Mouse (Mus musculus) cerebellum, postnatal 10 days (tissue): ENCODE results near the gene Cnr2.

ENCODE experiments used
- DNase-seq, 2 experiments: peaks; one replicate each; pipeline ENCODE4 v3.0.0; 2021; ENCODE audit warnings: mixed read lengths in 2 of 2

Cnr2 gene

DNA sequence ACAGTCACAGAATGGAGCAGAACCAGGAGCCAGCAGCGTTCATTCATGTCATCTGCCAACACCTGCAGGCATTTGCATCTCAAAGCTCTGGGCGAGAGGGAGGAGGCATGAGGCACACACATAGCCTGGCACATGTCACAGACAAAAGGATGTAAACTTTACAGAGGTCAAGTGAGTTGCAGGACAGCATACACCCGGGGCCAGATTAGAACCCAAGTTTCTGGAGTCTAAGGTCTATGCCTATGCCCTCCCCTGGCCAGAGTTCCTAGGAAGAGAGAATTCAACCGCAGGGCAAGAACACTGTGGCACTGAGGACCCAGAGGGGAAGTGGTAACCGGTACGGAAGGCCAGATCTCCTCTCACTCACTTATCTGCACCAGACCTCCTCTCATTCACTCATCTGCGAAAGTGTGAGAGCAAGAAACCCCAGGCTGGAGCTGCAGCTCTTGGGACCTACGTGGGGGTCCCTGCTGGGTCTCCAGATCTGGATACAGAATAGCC is at the start of gene Cnr2:
TSS of gene Cnr2 (plus strand) at position 324 of the 501 bp plus-strand sequence.
- no peak for DNase-seq

DNA sequence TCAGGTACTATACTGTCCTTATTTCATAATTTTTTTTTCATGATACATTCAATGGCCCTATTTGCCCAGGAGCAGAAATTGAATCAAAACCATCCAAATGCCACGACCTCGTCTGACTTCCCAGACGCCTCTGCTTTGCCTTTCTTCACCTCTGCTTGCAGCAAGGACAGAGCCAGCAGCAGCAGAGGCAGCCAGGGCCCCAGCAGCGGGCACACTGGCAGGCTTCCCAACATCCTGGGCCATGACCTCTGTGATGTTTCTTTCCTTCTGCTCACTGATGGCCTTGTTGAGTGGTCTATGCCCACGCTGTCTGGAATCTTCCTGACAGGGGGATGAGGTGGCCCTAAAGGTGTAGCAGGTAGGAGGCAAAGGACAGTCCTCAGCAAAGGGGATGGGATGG is 47.6 kb upstream of the Cnr2 start:
- peak in 1 of 2 experiments; percentile 39 for DNase-seq

DNA sequence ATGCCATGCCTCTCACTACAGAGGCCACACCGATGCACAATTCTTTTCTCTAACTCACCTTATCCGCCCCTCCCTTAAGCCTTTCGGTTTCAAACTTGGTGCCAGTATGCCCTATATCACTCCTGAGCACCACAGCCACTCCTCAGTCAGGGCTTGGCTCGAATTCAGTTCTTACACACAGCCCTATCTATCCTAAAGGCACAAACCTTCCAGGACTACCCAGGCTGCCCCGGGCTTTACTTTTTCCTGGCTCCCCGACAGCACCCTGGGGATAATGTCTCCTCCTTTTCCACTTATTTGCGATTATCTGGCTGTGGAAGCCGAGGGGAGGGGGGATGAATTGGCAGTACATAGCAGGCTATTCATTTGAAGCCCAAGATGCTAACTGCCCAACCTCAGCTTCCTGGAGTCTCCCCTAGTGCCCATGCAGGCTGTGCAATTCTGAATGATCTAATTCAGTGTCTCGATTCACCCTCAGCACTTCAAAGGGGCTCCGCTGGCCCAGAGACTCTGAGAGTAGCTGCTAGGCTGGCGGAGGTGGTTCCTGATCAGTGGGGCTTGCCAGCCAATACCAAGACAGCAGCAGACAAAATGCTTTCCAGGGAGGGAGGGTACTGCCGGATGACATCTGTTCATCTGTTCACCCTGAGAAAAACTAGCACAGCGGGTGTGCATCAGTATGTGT is 44.6 kb upstream of the Cnr2 start:
- DNase-seq: peak; percentile 81 to 84

DNA sequence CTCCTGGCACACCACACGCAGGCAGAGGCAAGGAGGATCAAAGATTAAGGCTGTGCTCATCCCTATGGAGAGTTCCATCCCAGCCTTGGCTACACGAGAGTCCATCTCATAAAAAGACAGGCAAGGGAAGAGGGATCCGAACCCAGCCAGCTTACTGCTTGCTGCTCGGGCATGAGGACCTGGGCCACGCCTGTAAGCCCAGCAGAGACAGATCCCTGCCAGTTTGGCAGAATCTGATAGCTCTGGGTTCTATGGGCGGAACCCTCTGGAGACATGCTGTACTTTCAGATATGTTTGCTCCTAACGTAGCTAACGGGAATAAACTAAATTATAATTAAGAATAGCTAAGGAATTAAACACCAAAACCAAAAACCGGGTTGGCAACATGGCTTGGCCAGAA is 43.3 kb upstream of the Cnr2 start:
- DNase-seq: no peak

GRCm38 (mm10) chr4:135853987-135854546 is 41.1 kb upstream of the Cnr2 start:
- no peak for DNase-seq

DNA sequence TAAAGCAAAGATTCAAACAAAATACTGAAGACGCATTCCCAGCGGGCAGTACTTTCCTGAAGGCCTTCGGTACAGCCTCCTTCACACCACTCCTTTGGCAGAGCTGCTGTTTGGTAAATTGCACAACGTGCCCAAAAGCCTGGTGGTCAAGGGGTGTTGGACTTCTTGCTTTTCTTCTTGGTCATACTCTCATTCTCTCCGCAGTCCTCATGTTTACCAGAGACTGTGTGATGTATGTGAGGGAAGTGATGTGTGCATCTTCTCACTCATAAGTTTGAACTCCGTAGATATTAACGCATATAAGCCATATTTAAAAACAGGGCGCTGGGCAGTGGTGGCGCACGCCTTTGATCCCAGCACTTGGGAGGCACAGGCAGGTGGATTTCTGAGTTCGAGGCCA is 40.6 kb upstream of the Cnr2 start:
- DNase-seq: no peak

DNA sequence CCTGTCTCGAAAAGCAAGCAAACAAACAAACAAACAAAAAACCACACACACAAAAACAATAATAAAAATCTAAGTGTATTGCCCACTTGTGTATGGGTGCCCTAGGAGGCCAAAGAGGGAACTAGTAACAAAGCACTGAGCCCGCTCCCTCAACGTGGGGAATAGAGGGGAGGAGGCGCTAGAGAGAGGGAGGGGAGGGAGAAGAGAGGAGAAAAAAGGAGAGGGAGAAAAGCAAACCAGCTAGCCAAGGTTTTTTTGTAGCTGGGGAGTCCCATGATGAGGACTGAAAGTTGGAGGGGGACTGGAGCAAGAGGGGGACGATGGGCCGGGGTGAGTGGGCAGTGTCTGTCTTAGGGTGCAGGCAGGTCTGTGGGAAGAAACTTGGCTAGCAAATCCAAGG is 40.1 kb upstream of the Cnr2 start:
- DNase-seq: peak; percentile 39 to 47

GRCm38 (mm10) chr4:135855536-135856222 is 39.5 kb upstream of the Cnr2 start, which contains the start of gene Srsf10:
Gene Srsf10 (plus strand): TSS chr4:135855747.
- DNase-seq: peak; percentile 98 to 99

DNA sequence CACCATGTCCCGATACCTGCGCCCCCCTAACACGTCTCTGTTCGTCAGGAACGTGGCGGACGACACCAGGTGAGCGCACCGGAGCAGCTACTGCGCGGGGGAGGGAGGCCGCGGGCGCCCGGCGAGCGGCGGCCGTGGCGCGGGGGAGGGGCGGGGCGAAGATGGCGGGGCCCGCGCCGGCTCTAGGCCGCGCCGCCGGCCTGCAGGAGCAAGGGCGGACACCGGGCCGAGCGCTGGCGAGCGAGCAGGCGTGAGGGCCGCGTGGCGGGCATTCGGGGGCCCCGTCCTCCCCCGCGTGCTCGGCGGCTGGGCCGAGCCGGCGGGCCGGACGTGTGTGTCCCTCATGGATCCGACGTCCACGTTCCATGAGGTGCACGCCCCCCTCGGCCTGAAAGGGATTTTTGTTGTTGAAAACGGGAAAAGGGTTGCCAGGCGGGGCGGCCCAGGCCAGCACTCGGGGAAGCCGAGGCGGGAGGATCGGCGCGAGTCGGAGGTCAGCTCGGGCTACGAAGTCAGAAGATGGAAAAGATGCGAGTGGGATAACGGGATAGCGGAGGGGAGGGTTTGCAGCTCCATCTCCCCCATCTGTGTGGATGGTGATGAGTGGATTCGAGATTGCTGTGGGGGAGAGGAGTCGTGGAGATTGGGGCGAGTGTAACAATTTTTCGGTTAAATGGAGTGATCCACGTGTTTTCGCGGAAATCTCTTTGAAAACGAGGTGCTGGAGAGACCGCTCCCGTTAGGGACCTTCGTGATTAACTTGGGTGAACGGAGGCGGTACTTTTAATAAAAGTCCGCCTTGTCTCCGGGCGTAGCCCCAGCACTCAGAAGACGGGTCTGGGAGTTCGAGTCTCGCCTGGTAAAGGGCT is 38.7 kb upstream of the Cnr2 start:
- peak; percentile 81 for DNase-seq

GRCm38 (mm10) chr4:135857597-135858186 is 37.5 kb upstream of the Cnr2 start:
- DNase-seq: no peak

GRCm38 (mm10) chr4:135868996-135869395 is 26.2 kb upstream of the Cnr2 start:
- DNase-seq: no peak

DNA sequence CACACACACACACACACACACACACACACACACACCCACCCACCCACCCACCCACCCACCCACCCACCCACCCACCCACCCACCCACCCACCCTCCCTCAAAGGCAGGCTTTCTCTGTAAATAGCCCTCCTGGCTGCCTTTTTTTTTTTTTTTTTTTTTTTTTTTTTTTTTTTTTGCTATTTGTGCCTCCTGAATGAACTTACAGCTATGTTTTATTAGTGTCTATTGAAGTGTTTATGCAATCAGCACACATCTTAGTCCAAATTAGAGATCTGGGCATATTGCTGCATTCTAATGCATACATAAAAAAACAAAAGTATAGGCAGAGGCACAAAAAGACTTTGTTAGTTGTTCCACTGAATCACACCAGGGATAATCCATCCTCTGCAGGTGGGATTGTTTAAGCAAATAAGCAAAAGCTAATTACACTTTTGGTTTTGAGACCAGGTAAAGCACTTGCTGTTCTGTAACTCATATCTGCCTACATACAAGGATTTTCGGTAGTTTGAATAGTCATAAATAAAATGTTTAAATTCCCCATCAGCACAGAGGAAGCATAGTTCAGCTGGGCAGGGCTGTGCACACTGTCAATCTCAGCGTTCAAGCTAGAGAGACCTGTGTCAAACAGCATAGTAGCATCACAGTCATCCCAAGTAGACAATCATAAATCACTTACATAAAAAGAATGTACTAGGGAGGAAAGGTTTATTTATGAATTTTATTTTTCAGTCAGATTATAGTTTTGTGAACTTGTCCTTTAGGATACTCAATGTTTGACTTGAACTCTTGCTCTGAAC is 24.8 kb upstream of the Cnr2 start:
- DNase-seq: no peak

DNA sequence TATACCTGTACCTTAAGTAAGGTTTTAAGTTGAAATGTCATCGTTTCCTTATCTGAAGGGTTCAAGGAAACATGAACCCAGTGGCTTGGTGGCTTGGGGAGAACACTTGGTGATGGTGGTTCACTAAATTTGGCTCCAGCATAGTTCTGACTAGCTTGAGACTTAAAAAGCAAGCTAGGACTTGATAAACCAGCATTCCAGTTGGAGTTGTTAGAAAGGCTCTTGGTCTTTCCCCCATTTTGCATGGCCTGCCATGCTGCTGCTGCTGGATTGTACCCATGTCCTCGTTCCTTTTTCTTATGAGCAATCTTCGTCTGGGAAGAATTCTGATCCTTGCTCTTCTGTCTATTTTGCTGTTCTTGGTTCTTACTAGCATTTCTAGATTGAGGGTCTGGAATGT is 23.2 kb upstream of the Cnr2 start:
- no peak for DNase-seq

- DNase-seq: no peak
These were observed 22.4 kb upstream of the Cnr2 start for GRCm38 (mm10) chr4:135872589-135873391.

DNA sequence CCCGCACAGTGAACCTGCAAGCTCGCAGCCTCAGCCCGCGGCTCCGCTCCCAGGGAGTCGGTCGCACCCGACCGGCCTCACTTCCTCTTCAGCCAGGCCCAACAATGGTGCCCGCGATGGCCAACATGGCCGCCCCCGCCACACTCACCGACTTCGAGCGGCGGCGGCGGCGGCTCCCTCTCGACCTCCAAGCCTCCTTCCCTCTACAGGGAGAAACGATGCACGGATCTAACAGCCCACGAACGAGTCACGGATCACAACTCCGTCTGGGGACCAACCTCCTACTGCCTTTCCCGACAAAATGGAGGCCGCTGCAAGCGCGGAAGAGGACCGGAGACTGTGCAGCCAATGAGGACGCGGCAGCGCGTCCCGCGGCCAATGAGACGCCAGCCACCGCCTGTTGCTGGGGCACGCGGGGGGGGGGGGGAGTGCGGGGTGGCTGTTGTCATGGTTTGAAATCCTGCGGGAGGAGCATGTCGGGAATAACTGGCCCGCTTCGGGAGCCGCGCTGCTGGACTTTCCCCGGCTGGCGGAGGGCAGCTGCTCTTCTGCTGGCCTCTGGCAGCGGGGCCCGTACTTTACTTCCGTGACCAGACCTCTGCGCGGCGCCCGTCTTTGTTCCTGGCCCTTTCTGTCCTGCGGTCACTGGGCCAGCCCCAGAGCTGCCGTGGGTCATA is 21.5 kb upstream of the Cnr2 start, which contains the start of gene Pnrc2:
TSS of gene Pnrc2 (minus strand) at position 325 of the 677 bp plus-strand sequence.
- peak; percentile 92 to 93 for DNase-seq

- no peak for DNase-seq
These were observed 20.3 kb upstream of the Cnr2 start for GRCm38 (mm10) chr4:135874564-135875535.

GRCm38 (mm10) chr4:135875546-135875945 is 19.6 kb upstream of the Cnr2 start:
- DNase-seq: no peak

DNA sequence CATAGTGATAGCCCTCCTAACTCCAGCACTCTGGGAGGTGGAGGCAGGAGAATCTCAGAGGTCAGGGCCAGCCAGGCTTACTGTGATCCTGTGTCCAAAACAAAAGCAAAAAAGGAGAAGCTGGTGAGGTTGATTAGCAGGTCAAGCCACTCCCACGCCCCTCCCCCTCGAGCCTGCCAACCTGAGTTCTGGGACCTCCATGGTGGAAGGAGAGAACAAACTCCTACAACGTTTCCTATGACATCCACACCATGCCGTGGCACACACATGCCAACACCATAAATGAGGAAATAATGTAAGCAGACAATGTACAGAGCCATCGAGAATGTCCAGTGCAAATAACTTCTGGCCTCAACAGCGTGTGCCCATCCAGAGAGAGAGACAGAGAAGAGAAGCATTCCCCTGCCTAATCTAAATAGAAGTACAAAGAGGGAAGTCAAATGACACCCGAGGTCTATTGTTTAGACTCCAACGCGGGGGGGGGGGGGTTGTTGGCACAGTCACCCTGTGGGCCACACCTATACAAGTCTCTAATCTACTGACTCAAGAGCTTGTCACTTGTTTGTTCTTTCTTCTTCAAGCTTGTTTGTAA is 19.1 kb upstream of the Cnr2 start:
- DNase-seq: peak; percentile 57 to 64
